Mouse (Mus musculus) heart, postnatal 36 days (tissue): ENCODE measurements around the gene Tex37. TPM values are rescaled to one million over a fixed set of nuclear protein-coding genes. Genes with fewer than 3 reads are reported as not detected.

Source experiments
- DNase-seq, 2 experiments: peaks; one replicate each; pipeline ENCODE4 v3.0.0; 2021 to 2022
- intact Hi-C: fragments of 180-260 bp; cut with DNase I; formaldehyde crosslinking; loops from one replicate; pipeline ENCODE4 v1.15.1; 2025
- total RNA-seq, 2 experiments: library from RNA; stranded (reverse); gene quantifications; 2 replicates each; pipeline ENCODE4 v1.2.3; 2021

Gene Tex37
- not detected for total RNA-seq

DNA sequence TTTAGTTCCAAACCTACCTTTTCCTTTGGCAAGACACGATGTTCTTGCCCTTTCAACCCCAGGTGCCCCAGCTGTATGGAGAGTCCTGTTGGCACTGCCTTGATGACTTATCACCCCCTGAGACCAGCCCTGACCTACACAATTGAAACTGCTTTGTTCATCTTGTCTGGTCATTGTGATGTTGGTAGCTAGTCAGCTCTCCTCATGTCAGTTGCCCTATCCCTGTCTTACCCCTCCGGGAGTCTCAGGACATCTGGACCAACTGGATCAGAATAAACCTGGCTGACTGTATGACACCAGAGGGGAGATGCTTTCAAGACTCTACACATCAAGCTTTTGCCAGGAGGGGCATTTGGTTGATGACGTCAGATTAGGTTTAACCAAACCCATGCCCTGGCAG, at the start of gene Tex37:
TSS of gene Tex37 (minus strand) at position 101 of the 400 bp plus-strand sequence.
- no peak for DNase-seq
- intact Hi-C loops, result no loop called here

- no peak for DNase-seq
- intact Hi-C loops, result no loop called here
Observed at GRCm38 (mm10) chr6:70968291-70968690, 49.6 kb upstream of the Tex37 start.

DNA sequence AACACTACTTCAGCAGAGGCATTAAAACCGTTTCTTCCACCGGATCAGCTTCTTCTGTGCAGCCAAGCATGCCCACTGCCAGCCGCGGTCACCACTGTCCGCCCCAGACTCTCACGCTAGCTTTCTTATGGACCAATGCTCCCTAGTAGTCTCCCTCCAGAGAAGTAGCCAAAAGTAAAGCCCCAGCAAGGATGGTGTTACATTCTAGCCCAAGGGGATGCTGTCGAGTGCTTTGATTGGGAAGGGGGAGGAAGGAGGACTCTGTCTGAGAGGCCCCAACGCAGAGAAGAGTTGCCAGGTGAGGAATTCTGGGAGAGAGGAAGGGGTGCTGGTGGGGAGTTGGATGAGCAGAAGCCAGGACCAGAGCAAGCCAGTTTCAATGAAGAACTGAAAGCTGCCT, 48.7 kb upstream of the Tex37 start:
- DNase-seq, result no peak
- intact Hi-C loops, result no loop called here

DNA sequence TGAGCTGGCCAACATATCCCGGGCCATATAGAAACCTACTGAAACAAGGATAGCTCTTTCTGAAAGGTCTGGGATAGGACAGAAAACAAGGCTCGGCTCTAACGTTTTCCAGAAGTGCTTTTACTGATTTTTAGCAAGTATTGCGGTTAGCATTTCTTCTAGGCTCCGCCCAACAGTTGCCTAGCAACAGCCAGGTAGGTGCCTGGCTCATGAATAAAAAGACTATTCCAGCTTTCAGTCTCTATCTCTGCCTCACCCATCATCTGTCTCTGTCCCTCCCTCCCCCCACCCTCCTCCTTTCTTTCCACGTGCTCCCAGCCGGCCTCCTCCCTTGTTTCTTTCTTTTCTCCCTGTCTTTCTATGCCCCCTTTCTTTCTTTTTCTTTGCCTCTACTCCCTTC, 47.0 kb upstream of the Tex37 start:
- intact Hi-C loops, result no loop called here
- DNase-seq, result no peak

GRCm38 (mm10) chr6:70964116-70964830, 45.5 kb upstream of the Tex37 start:
- intact Hi-C loops, result no loop called here
- DNase-seq, result no peak

- intact Hi-C loops, result no loop called here
- no peak for DNase-seq
Observed at GRCm38 (mm10) chr6:70957341-70957940, 38.7 kb upstream of the Tex37 start.

GRCm38 (mm10) chr6:70956936-70957335, 38.2 kb upstream of the Tex37 start:
- DNase-seq, result no peak
- intact Hi-C loops, result no loop called here

- intact Hi-C loops, result no loop called here
- DNase-seq, result peak; percentile 3 to 6
Observed at GRCm38 (mm10) chr6:70956285-70956912, 37.7 kb upstream of the Tex37 start, which contains the start of gene Foxi3. TSS of gene Foxi3 (plus strand) at chr6:70956531.

DNA sequence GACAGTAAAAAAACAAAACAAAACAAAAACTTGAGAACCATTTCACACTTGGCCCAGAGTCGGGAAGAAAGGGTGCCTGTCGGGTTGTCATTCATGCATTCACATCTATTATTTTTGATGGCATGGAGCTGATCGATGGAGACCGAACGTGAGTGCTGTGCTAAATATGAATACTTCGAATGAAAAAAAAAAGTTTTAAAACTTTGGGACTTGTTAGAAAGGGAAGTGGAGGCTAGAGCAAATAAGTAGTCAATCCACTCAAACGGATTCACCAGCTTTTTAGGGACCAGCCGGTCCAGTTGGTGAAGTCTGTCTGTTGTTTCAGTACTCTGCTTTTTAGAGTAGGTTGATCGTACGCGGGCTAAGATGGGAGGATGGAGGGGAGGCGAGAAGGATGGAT, 37.1 kb upstream of the Tex37 start:
- no peak for DNase-seq
- intact Hi-C loops, result loop anchor here (2.0 kb wide), 1 partner anchor 169 kb away; no protein-coding TSS in a partner anchor

DNA sequence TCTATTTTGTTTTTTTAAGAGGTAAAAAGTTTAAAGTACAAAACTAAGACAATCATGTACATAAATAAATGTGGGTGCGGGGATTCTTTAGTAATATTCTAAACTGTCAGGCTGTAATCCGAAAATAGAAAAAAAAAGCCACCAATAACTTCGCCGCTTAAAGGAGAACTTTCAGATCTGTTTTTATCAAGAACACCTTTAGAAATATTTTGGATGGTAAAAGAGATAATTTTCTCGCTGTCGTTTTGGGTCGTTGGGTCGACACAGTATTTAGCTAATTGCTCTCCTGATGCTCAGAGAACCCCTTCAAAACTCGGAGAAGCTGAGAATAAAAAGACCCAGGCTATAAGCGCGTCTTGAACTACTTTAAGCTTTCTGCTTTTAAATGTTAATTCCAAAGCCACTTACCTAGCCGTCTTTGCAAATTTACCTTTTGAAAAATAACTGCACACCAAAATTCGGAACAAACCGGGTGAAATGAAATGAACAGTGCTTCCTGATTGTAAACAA, 36.6 kb upstream of the Tex37 start:
- no peak for DNase-seq
- intact Hi-C loops, result loop anchor here (2.0 kb wide), 1 partner anchor 169 kb away; no protein-coding TSS in a partner anchor

GRCm38 (mm10) chr6:70954040-70954439, 35.3 kb upstream of the Tex37 start:
- intact Hi-C loops, result loop anchor here (2.0 kb wide), 1 partner anchor 171 kb away; no protein-coding TSS in a partner anchor
- DNase-seq, result no peak

DNA sequence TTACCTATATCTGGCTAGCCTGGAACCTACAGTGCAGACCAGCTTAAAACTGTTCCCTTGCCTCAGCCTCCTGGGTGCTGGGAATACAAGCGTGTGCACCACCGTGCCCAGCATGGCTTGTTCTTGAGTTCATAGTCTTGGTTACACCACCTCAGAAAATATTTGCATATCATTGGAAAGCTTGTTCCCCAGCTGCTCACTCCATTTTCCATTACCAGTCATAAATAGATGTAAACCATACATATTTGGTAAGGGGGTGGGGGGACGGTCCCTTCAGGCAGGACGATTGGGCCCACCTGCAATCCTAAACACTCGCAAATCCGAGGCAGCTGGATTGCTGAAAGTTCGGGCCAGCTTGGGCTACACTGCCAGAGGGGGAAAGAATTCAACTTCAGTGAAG, 34.5 kb upstream of the Tex37 start:
- no peak for DNase-seq
- intact Hi-C loops, result no loop called here

DNA sequence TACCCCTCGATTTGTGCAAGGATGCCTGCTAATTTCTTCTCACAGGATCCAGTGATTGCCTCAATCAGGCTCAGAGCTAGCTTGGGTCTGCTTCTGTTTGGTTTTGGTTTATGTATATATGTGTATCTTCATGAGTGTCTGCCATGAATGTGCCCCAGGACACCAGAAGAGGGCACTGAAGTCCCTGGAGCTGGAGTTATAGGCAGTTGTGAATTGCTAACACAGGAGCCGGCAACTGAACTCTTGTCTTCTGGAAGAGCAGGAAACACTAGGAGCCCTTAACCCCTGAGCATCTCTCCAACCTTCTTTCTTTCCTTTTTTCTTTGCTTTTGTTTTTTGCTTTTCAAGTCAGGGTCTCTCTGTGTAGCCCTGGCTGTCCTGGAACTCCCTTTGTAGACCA, 13.1 kb upstream of the Tex37 start:
- intact Hi-C loops, result no loop called here
- DNase-seq, result no peak

DNA sequence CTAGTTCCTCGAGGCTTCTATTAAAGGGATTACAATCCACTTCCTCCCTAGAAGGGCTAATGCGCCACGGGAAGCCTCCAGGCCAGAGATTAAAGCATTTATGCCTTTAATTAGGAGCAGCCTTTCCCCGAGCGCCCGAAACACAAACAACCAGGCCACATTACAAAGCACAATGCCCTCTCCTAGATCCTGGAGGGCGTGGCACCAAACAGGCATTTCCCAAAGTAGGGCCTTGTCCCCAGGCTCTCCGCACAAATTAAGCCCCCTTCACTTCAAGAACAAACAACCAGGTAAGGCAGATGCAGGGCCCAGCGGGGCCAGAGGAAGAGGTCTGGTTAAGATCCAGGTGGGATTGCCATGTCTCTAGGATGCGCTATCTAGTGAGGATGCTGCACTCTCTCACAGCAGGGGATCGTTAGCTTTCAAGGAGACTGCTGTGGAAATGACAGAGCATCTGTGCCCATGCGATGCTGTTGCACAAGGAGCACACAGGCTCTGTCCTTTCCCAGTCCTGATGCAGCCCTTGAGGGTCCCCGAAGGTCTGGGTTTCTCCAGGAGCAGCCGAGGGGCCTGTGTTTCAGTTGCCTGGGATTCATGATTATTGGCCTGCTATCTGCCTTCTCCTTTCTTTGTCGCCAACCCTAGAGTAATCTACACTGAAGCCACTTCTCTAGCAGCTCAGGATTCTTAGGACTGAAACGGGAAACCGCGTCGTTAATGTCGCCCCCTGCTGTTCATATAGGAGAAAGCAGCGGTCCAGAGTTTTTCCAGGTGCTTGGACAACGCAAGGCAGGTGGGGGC, 2.7 kb upstream of the Tex37 start:
- peak; percentile 28 to 45 for DNase-seq
- intact Hi-C loops, result no loop called here

GRCm38 (mm10) chr6:70912396-70912765, 6.3 kb downstream of the Tex37 start:
- intact Hi-C loops, result no loop called here
- DNase-seq, result no peak

- DNase-seq, result no peak
- intact Hi-C loops, result no loop called here
Observed at GRCm38 (mm10) chr6:70911668-70912395, 6.9 kb downstream of the Tex37 start.

- intact Hi-C loops, result no loop called here
- no peak for DNase-seq
Observed at GRCm38 (mm10) chr6:70910285-70910684, 8.4 kb downstream of the Tex37 start.

GRCm38 (mm10) chr6:70909572-70909971, 9.2 kb downstream of the Tex37 start:
- DNase-seq, result no peak
- intact Hi-C loops, result no loop called here

GRCm38 (mm10) chr6:70903689-70904088, 15.0 kb downstream of the Tex37 start:
- no peak for DNase-seq

DNA sequence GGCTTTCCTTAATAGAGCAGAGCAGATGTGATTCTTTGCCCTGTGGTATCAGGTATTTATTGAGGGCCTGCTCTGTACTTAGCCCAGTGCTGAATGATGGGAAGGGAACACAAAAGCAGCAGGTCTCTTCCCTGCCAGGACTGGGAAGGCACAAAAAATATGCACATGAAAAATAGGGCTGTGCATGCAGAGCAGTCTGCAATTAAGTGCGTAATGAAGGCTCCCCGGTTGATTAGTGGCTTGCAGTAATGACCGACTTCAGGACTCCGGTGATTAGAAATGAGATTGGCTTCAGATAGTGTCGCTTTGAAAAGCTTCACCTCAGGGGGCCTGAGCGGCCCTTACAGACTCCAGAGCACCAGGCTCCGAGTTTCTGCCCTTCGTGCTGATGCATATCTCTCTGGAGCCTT, 19.1 kb downstream of the Tex37 start:
- intact Hi-C loops, result no loop called here
- DNase-seq, result no peak

More at GRCm38 (mm10) chr6:70903689-70904088, 15.0 kb downstream of the Tex37 start:
- intact Hi-C loops, result no loop called here
